Mouse (Mus musculus): ENCODE measurements at regions not wholly inside any gene's neighbourhood (a gene's known extent, or its start where the extent isn't known, plus 50 kb on each side); places are given as distances from the start of the nearest gene placed in this dataset.

GRCm38 (mm10) chr10:38114194-38114593, 707.4 kb downstream of the Rfpl4b start:
- Histone ChIP-seq H3K4me3 (no peak overlapping the region), H3K36me3 (ENCODE audit: control insufficient read depth, insufficient read depth) (no peaks in the 10 kb centered on the region), H3K27me3 (ENCODE audit: control insufficient read depth, insufficient read depth, insufficient read length) (no peaks in the 10 kb centered on the region), H3ac (ENCODE audit: control insufficient read depth, insufficient read length) (no peak overlapping the region), H3K4me2 (ENCODE audit: low read depth) (no peak overlapping the region), H3K79me2 (ENCODE audit: control insufficient read depth, insufficient read depth) (no peaks in the 10 kb centered on the region)
- TF ChIP-seq MYOG (IDR thresholded peaks at IDR 0.05; ENCODE audit: control insufficient read depth in 1 of 3, insufficient read depth in 1 of 3, insufficient read length in 2 of 3, low read depth in 2 of 3) = no peak
- TF ChIP-seq TCF3 (IDR thresholded peaks at IDR 0.05; ENCODE audit: insufficient read length, low read depth) = no peak
- TF ChIP-seq SRF (IDR thresholded peaks at IDR 0.05; ENCODE audit: control insufficient read depth, insufficient read length, low read depth) = no peak
- no peak for TF ChIP-seq E2F4 (IDR thresholded peaks at IDR 0.05; ENCODE audit: insufficient read depth)
- no peak for TF ChIP-seq CEBPB (IDR thresholded peaks at IDR 0.05; ENCODE audit: insufficient read depth, poor library complexity, severe bottlenecking)
- no peak for TF ChIP-seq POLR2AphosphoS2 (IDR thresholded peaks at IDR 0.05; ENCODE audit: insufficient read length, low read depth)
- no peak for TF ChIP-seq MAX (IDR thresholded peaks at IDR 0.05; ENCODE audit: low read depth)
- no peak for TF ChIP-seq MYOD1 (IDR thresholded peaks at IDR 0.05; ENCODE audit: control insufficient read depth in 1 of 3, insufficient read length in 2 of 3, low read depth in 2 of 3)

DNA sequence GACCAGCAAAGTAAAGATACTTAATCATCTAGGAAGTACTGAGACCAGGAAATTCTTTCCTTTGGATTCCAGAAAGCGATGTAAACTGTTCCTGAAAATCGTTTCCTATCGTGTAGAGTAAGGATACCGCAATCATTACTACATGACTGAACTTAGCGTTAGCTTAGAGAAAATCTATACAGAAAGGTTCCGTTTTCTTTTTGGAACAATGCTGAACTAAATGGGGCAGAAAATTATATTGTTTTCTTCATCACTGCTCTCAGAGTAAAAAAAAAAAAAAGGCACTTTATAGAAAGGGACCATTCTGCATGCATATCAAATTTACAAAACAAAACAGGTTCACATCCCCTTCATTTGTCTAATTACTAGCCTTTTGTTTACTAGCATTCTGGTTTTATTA, 713.0 kb downstream of the Rfpl4b start:
- H3K27me3 ChIP-seq (ENCODE audit: control insufficient read depth, insufficient read depth, insufficient read length) = no peaks in the 10 kb centered on the region

DNA sequence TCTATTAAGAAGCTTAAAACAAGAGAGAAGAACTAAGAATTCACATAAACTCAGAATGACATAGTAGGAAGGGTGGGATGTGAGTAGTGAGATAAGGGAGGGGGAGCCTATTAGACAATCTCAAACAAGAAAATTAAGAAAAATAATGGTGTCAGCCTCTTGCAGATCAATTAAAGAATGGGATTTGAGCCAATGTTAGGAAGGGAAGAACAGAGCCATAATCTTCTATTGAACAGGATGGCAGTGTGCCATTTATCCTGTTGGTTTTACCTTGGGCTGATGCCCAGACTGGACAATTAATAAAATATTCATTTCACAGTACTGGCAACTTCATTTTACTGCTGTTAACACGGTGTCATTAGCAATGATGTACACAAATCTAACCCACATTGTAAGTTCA, 718.0 kb downstream of the Rfpl4b start:
- Histone ChIP-seq H3ac (ENCODE audit: control insufficient read depth, insufficient read length) (no peak overlapping the region), H3K4me2 (ENCODE audit: low read depth) (no peak overlapping the region), H3K79me2 (ENCODE audit: control insufficient read depth, insufficient read depth) (no peaks in the 10 kb centered on the region), H3K4me3 (no peak overlapping the region), H3K36me3 (ENCODE audit: control insufficient read depth, insufficient read depth) (no peaks in the 10 kb centered on the region), H3K27me3 (ENCODE audit: control insufficient read depth, insufficient read depth, insufficient read length) (no peaks in the 10 kb centered on the region)
- TF ChIP-seq CEBPB (IDR thresholded peaks at IDR 0.05; ENCODE audit: insufficient read depth, poor library complexity, severe bottlenecking) = no peak
- TF ChIP-seq POLR2A (IDR thresholded peaks at IDR 0.05; ENCODE audit: insufficient read length, low read depth) = no peak
- TF ChIP-seq MAX (IDR thresholded peaks at IDR 0.05; ENCODE audit: low read depth) = no peak
- TF ChIP-seq REST (IDR thresholded peaks at IDR 0.05; ENCODE audit: insufficient read depth, insufficient read length) = no peak
- TF ChIP-seq TCF12 (IDR thresholded peaks at IDR 0.05; ENCODE audit: insufficient read depth, poor library complexity, severe bottlenecking) = no peak
- no peak for TF ChIP-seq MYOG (IDR thresholded peaks at IDR 0.05; ENCODE audit: control insufficient read depth in 1 of 3, insufficient read depth in 1 of 3, insufficient read length in 2 of 3, low read depth in 2 of 3)
- TF ChIP-seq SRF (IDR thresholded peaks at IDR 0.05; ENCODE audit: control insufficient read depth, insufficient read length, low read depth) = no peak
- TF ChIP-seq TCF3 (IDR thresholded peaks at IDR 0.05; ENCODE audit: insufficient read length, low read depth) = no peak
- TF ChIP-seq USF1 (IDR thresholded peaks at IDR 0.05; ENCODE audit: low read depth) = no peak
- TF ChIP-seq MYOD1 (IDR thresholded peaks at IDR 0.05; ENCODE audit: control insufficient read depth in 1 of 3, insufficient read length in 2 of 3, low read depth in 2 of 3) = no peak
- TF ChIP-seq E2F4 (IDR thresholded peaks at IDR 0.05; ENCODE audit: insufficient read depth) = no peak
- TF ChIP-seq POLR2AphosphoS2 (IDR thresholded peaks at IDR 0.05; ENCODE audit: insufficient read length, low read depth) = no peak

More for the DNA sequence above, 713.0 kb downstream of the Rfpl4b start:
- no peaks in the 10 kb centered on the region for H3K36me3 ChIP-seq (ENCODE audit: control insufficient read depth, insufficient read depth)
- H3K4me3 ChIP-seq = no peak overlapping the region
- TF ChIP-seq CEBPB (IDR thresholded peaks at IDR 0.05; ENCODE audit: insufficient read depth, poor library complexity, severe bottlenecking) (no peak), TCF3 (IDR thresholded peaks at IDR 0.05; ENCODE audit: insufficient read length, low read depth) (no peak), USF1 (IDR thresholded peaks at IDR 0.05; ENCODE audit: low read depth) (no peak), MYOG (IDR thresholded peaks at IDR 0.05; ENCODE audit: control insufficient read depth in 1 of 3, insufficient read depth in 1 of 3, insufficient read length in 2 of 3, low read depth in 2 of 3) (no peak), MYOD1 (IDR thresholded peaks at IDR 0.05; ENCODE audit: control insufficient read depth in 1 of 3, insufficient read length in 2 of 3, low read depth in 2 of 3) (no peak), REST (IDR thresholded peaks at IDR 0.05; ENCODE audit: insufficient read depth, insufficient read length) (no peak), POLR2A (IDR thresholded peaks at IDR 0.05; ENCODE audit: insufficient read length, low read depth) (no peak), POLR2AphosphoS2 (IDR thresholded peaks at IDR 0.05; ENCODE audit: insufficient read length, low read depth) (no peak)
- H3K79me2 ChIP-seq (ENCODE audit: control insufficient read depth, insufficient read depth) = no peaks in the 10 kb centered on the region
- H3K4me2 ChIP-seq (ENCODE audit: low read depth) = no peak overlapping the region
- H3ac ChIP-seq (ENCODE audit: control insufficient read depth, insufficient read length) = no peak overlapping the region

DNA sequence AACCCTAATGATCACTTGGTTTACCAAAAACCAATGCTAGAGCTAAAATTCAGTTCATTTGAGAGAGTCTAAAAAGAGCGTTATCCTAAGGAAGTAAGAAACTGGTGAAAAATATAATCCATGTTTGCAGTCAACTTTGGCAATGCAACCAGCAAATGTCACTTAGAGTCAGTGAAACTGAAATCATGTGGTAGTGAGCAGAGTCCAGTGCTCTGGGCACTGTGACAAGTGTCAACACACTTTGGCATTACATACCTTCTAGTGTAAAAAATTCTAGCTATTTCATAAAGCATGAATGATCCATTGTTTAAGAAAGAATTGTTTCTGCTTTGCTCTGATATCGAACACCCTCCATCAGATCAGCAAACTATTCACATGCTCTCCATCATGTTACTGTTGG, 743.1 kb downstream of the Rfpl4b start:
- Histone ChIP-seq H3K4me3 (no peak overlapping the region), H3K79me2 (ENCODE audit: control insufficient read depth, insufficient read depth) (no peaks in the 10 kb centered on the region), H3K36me3 (ENCODE audit: control insufficient read depth, insufficient read depth) (no peaks in the 10 kb centered on the region), H3K27me3 (ENCODE audit: control insufficient read depth, insufficient read depth, insufficient read length) (no peaks in the 10 kb centered on the region), H3ac (ENCODE audit: control insufficient read depth, insufficient read length) (no peak overlapping the region), H3K4me2 (ENCODE audit: low read depth) (no peak overlapping the region)
- TF ChIP-seq POLR2AphosphoS2 (IDR thresholded peaks at IDR 0.05; ENCODE audit: insufficient read length, low read depth) (no peak), MAX (IDR thresholded peaks at IDR 0.05; ENCODE audit: low read depth) (no peak), MYOD1 (IDR thresholded peaks at IDR 0.05; ENCODE audit: control insufficient read depth in 1 of 3, insufficient read length in 2 of 3, low read depth in 2 of 3) (no peak), POLR2A (IDR thresholded peaks at IDR 0.05; ENCODE audit: insufficient read length, low read depth) (no peak), REST (IDR thresholded peaks at IDR 0.05; ENCODE audit: insufficient read depth, insufficient read length) (no peak), MYOG (IDR thresholded peaks at IDR 0.05; ENCODE audit: control insufficient read depth in 1 of 3, insufficient read depth in 1 of 3, insufficient read length in 2 of 3, low read depth in 2 of 3) (no peak), E2F4 (IDR thresholded peaks at IDR 0.05; ENCODE audit: insufficient read depth) (no peak), TCF12 (IDR thresholded peaks at IDR 0.05; ENCODE audit: insufficient read depth, poor library complexity, severe bottlenecking) (no peak), SRF (IDR thresholded peaks at IDR 0.05; ENCODE audit: control insufficient read depth, insufficient read length, low read depth) (no peak), USF1 (IDR thresholded peaks at IDR 0.05; ENCODE audit: low read depth) (no peak), CEBPB (IDR thresholded peaks at IDR 0.05; ENCODE audit: insufficient read depth, poor library complexity, severe bottlenecking) (no peak), TCF3 (IDR thresholded peaks at IDR 0.05; ENCODE audit: insufficient read length, low read depth) (no peak)

DNA sequence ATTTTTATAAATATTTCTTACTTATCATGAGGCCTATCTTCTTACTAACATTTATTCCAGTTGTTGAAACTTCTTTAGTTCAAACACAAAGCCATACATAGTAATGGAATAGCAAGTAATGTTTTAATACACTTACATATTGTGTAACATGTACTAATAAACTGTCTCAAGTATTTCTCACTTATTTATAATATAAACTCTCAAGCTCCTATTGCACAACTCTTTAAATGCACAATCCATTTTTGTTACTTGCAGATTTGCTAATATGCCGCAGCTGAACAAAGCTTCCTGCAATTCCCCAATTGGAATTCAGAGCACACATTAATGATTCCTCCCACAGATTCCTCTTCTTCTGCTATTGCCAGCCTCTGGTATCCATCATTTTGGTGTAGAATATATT, 749.2 kb downstream of the Rfpl4b start:
- no peak overlapping the region for H3ac ChIP-seq (ENCODE audit: control insufficient read depth, insufficient read length)
- no peaks in the 10 kb centered on the region for H3K79me2 ChIP-seq (ENCODE audit: control insufficient read depth, insufficient read depth)
- no peak overlapping the region for H3K4me3 ChIP-seq
- no peak for TF ChIP-seq USF1 (IDR thresholded peaks at IDR 0.05; ENCODE audit: low read depth)
- TF ChIP-seq TCF12 (IDR thresholded peaks at IDR 0.05; ENCODE audit: insufficient read depth, poor library complexity, severe bottlenecking) = no peak
- TF ChIP-seq CEBPB (IDR thresholded peaks at IDR 0.05; ENCODE audit: insufficient read depth, poor library complexity, severe bottlenecking) = no peak
- no peak for TF ChIP-seq MYOD1 (IDR thresholded peaks at IDR 0.05; ENCODE audit: control insufficient read depth in 1 of 3, insufficient read length in 2 of 3, low read depth in 2 of 3)
- no peak for TF ChIP-seq POLR2AphosphoS2 (IDR thresholded peaks at IDR 0.05; ENCODE audit: insufficient read length, low read depth)
- no peak for TF ChIP-seq E2F4 (IDR thresholded peaks at IDR 0.05; ENCODE audit: insufficient read depth)
- TF ChIP-seq TCF3 (IDR thresholded peaks at IDR 0.05; ENCODE audit: insufficient read length, low read depth) = no peak
- no peak for TF ChIP-seq POLR2A (IDR thresholded peaks at IDR 0.05; ENCODE audit: insufficient read length, low read depth)
- TF ChIP-seq REST (IDR thresholded peaks at IDR 0.05; ENCODE audit: insufficient read depth, insufficient read length) = no peak
- no peak for TF ChIP-seq SRF (IDR thresholded peaks at IDR 0.05; ENCODE audit: control insufficient read depth, insufficient read length, low read depth)
- no peak for TF ChIP-seq MYOG (IDR thresholded peaks at IDR 0.05; ENCODE audit: control insufficient read depth in 1 of 3, insufficient read depth in 1 of 3, insufficient read length in 2 of 3, low read depth in 2 of 3)
- no peaks in the 10 kb centered on the region for H3K27me3 ChIP-seq (ENCODE audit: control insufficient read depth, insufficient read depth, insufficient read length)
- no peaks in the 10 kb centered on the region for H3K36me3 ChIP-seq (ENCODE audit: control insufficient read depth, insufficient read depth)
- H3K4me2 ChIP-seq (ENCODE audit: low read depth) = no peak overlapping the region

Measured in myocyte (in vitro differentiated cells).